Mouse (Mus musculus): ENCODE results near the gene Cdkn1b.

- TF ChIP-seq CTCF (IDR thresholded peaks at IDR 0.05; ENCODE audit: borderline replicate concordance, insufficient read depth, low read depth, low read length) (no peak), POLR2A (IDR thresholded peaks at IDR 0.05; ENCODE audit: borderline replicate concordance, insufficient read depth, low read length) (peak; percentile 82)
Measured at GRCm38 (mm10) chr6:134920190-134921013, at the start of gene Cdkn1b.
